Mouse (Mus musculus) heart, adult 8-10 months (tissue): ENCODE data around the gene C2cd6. TPM values are rescaled to one million over a fixed set of nuclear protein-coding genes. Genes with fewer than 3 reads are reported as not detected.
A peak's percentile ranks its signal among the peaks of the same experiment; 100 is the strongest.

Experiments used
- DNase-seq: peaks from one replicate; pipeline ENCODE4 v3.0.0; 2022; ENCODE audit warnings: low spot score
- total RNA-seq, 4 experiments: library from RNA; stranded (reverse); gene quantifications; 2 replicates each; pipeline ENCODE4 v1.2.4; 2022

The C2cd6 gene
- total RNA-seq: not detected

DNA sequence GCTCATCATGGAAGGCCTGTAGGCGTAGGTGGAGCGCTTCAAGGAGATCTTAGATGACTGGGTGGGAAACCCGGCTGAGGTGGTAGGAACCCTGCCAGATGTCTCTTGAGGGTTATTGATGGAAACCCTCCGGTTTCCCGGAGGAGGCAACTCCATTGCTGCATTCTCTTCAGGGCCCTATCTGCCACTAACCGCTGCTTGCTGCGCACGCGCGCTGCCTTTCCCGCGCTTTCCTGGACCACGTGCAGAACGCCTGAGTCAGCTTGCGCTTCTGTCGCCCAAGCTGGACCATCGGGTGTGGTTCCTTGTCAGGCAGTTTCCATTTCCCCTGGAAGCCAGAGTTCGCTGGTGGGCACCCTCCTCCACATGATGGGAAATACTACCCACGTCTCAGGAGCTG, at the start of gene C2cd6:
Gene C2cd6 (minus strand): TSS at position 196 of the 400 bp plus-strand sequence.
- no peak for DNase-seq

DNA sequence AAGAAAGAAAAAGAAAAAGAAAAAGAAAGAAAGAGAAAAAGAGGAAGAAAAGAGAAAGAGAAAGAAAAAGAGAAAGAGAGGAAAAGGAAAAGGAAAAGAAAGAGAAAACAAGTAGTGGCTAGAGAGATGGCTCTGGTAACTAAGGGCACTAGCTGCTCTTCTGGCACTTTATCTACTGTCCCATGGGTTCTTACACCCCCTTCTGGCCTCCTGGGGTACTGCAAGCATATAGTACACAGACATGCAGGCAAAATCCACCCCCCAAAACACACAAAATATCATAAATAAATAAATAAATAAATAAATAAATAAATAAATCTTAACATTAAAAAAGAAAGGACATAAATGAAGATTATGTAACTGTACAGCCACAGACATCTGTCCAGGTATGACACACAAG, 48.1 kb upstream of the C2cd6 start:
- peak; percentile 53 for DNase-seq

DNA sequence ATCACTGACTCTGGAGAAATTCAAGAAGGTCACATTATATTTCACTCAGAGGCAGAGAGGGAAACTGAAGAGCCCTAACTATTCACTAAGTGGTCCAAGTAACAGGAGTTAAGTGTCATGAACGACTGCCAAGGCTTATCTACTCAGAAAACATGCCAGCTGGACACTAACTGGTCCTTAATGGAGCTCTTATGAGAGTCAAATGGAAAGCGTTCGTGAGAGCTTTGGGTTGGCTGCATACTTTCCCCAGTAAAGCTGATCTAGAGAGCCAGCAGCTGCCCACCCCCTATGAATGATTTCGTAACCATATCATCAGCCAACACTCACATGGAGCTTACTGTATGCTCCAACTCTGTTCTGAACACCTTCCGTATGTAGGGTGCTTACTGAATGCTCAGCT, 39.7 kb upstream of the C2cd6 start:
- DNase-seq: no peak

DNA sequence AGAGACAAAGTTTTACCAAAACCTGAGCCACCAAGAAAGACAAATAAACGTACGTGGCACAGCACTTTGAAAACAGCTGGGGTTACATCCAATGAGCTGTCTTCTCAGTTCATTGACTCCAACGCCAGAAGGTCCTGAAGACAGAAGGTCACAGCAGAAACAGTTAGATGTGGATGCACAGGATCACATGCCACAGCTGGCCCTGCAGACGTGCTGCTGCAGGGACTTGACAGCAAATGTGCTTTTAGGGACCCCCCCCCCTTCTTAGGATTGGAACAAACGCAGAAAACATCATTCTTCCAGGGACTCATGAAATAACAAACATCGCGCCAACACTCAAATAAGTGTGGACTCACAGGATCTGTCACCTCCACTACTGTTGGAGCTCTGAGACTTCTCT, 34.2 kb upstream of the C2cd6 start:
- DNase-seq: no peak

DNA sequence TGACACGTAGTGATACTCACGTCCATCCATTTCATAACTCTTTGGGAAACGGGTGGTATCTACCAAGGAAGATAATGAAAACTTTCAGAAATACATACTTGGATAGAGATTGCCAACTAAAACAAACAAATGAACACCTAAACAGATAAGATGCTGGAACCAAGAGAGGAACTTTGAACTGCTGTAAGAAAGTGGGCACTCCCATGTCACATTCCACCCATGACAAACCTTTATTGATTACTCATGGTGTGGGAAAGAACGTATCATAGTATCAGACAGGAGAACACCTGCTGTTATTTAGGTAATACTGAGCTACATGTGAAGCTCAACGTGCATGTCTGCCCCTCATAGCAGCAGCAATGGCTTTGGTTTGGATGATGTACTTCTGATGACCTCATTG, 30.9 kb upstream of the C2cd6 start:
- no peak for DNase-seq

DNA sequence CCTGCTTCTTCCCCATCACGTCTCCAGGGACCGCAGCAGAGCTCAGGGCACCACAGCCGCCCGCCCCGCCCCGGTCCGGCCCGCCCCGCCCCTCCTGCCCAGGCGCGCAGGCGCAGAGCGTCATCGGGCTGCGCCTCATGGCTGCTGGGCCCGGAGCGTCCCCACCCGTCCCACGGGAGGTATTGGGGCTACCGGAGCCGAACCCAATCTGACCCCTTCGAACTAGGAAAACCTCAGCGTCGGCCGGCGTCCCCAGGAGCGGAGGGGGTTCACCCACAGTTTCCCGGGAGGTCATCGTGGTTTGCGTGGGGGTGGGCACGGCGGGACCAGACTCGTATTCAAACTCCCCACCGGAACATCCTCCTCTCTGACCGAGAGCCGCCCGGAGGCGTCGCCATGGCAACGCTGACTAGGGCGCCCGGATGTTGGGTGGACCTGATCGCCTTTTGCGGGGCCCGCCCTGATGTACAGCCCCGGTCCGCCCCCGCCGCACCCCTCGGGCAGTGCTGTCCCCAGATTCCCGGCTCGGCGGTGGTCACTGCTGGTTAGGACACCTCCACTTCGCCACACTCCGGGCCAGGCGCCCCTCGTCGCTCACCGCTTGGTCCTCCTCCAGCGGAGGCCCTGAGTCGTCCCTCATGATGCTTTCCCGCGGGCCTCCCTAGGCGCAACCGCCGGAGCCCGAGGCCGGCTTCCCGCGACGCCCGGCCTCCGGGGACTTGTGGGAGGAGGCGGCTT, 25.2 kb upstream of the C2cd6 start, which contains the start of gene Tmem237:
Gene Tmem237 (minus strand): TSS at position 689 of the 738 bp plus-strand sequence.
- DNase-seq: peak; percentile 89

DNA sequence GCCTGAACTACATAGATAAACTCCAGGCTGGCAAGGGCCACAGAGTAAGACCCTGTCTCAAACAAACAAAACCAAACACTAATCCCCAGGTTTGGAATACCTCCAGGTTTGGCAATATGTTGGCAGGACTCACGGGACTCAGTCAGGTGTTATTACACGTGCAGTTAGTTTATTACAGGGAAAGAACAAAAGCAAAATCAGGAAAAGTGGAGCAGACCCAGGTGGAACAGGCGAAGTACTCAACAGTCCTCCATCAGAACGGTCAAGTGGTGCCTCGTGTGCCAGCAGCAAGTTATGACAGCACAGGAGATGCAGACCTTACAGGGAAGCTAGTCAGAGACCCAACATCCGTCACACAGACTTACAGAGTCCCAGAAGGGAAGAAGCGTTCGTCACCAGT, 15.8 kb upstream of the C2cd6 start:
- DNase-seq: no peak

DNA sequence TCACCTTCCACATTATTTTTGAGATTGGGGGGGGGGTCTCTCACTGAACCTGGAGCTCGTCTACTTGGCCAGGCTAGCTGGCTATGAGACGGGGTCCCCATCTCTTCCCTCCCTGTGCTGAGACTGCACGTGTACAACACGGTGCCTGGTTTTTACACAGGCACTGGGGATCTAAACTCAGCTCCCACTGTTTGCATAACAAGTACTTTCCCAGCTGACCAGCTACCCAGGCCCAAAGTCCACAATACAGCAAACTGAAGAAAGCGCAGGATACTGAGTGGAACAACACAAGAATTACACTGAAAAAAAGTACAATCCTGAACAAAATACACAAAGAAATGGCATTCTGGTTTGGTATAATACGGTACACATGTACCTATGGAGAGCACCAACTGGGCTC, 7.4 kb upstream of the C2cd6 start:
- no peak for DNase-seq

DNA sequence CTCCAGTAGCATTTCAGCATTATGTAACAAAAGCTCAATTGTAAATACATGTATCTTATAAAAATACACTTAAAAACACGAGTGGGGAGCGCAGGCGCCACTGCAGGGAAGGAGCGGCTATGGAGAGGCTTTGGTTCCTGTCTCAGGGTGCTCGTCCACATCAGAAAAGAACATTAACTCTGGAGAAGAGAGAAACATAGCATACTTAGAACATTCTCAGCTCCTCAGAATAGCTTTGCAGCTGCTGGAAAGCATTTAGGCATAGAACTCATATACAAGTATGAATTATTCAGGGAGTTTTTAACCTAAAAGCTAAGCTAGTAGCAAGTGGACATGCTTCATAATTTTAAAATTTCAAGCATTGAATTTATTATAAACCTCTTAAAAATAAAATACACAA, 6.3 kb upstream of the C2cd6 start:
- no peak for DNase-seq

DNA sequence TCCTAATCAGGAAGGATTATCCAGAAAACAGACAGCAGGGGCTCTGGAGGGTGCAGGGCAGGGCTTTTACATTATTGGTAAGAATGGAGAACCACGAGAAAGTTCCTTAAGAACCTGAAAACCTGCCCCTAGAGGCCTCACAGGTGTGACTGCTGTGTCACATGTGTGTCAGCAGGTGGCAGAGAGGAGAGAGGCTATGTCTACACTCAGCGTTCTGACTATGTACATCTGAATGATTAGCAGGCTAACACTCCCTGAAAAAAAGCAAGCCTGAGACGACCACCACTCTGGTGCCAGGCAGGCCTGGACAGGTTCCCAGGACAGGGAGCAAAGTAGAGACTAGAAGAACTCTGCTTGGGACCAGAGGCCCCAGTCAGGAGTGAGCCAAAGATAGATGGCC, 23.8 kb downstream of the C2cd6 start:
- no peak for DNase-seq

DNA sequence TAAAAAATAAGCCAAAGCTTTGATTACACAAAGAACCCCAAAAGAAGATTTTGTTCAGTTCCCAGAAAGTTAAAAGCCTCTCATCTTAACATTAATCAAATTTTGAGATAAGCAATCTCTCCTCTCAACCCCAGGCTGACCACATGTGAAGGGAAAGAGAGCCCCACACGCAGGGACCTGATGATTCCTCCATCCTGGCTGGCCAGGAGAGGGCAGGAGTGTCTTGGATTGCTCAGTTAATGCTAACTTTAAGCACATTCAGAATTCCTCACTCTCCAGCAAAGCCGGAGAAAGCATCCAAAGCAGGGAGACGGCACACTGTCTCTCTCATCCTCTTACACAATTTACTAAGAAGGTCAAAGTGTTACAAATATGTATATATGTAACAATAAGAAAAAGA, 26.7 kb downstream of the C2cd6 start:
- no peak for DNase-seq

DNA sequence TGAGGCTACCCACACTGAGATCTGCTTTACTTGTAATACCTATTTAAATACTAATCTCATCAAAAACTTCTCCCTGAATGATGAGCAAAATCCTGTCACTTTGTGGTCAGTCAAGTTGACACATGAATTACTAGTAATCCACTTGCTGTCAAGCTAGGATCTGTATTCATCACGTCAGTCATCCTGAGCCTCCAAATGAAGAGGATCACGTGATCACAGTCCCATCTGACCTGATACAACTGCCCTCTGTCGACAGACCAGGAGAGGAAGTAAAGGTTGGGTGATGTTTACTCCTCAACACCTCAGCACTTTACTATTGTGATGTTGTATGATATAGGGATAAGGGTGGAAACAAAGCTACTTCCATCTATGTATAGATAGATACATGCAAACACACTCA, 31.0 kb downstream of the C2cd6 start:
- DNase-seq: no peak

DNA sequence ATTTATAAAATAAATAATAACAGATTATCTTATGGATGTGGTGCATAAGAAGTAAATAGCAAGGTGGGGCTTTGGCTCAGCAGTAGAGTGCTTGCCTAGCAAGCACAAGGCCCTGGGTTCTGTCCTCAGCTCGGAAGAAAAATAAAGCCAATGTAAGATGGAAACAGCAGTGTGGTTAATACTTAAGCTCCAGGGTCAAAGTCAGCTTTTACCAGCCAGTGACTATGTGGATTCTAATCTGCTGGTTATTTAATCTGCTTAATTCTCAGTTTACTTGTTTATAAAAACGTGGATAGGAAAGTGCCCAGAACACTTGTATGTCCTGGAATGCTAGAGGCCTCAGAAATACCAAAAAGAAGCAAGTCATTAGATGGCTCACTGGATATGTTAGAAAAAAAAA, 37.7 kb downstream of the C2cd6 start:
- DNase-seq: no peak

DNA sequence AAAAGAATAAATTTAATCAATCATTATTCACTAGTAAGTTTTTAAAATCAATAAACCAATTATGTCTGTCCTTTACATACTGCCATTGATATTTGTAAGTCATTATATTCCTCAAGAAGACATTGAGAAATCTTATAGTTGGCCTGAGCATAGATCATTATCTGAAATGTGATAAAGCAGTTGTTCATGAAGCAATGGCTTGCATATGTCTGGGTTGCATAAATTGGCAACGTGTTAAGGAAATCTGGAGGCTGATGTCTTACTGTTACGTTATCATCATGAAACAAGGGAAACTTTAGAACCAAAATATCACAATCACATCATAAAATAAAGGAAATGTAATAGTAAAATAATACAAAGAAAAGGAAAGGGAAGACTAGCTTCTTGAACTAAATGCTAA, 43.4 kb downstream of the C2cd6 start:
- no peak for DNase-seq

DNA sequence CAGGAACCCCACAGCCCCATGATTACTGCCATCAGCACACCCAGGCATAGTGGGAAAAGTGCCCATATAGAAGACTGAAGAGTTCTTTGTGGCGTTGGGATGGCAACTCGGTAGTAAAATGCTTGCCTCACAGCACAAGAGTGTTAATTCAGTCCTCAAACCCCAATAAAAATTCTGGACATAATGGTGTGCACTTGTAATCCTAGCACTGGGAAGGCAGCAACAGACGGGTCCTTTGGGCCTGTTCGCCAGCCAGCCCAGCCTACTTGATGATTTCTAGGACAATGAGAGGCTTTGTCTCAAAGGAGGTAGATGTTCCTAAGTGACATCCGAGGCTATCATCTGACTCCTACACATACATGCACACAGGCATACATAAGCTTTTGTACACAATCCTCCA, 57.0 kb downstream of the C2cd6 start:
- no peak for DNase-seq

DNA sequence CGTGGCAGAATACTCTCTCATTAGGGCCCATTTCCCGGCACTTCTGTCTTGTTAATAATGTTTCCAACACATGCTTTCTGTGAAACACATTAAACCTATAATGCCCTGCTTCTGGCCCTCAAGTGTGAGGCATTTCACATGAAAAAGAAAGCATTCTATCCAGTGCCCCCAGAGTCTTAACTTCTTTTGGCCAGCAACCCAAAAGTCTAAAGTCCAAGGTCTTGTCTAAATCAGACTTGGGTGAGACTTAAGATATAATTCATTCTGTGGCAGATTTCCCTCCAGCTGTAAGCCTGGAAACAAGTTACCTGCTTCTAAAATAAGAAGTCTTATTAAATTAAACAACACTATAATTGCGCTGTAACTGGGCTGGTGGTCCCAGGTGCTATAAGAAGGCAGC, 73.1 kb downstream of the C2cd6 start:
- no peak for DNase-seq

DNA sequence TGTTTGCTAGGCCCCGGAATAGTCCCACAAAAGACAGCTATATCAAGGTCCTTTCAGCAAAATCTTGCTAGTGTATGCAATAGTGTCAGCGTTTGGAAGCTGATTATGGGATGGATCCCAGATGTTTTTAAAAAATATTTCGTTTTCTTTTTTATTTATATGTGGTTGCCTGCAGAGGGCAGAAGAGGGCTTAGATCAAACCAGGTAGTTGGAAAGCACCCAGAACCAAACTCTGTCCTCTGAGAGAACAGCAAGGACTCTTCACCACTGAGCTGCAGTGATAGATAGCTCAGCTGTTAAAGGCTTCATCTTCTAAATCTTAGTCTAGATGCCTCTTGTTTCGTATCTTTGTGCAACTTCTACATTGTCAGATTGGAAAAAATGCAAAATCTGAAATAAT, 85.5 kb downstream of the C2cd6 start:
- DNase-seq: no peak

Other genes with a start within 250 kb of the C2cd6 start
- gene Trak2, start 121.5 kb downstream of the C2cd6 start, total RNA-seq: 100 to 1,000 TPM; 204 to 258 (median 233) TPM
- gene Stradb, start 121.4 kb downstream of the C2cd6 start, total RNA-seq: 10 to 100 TPM; 70.3 to 88.6 (median 75.8) TPM
- 1 to 10 TPM; 2.3 to 4.8 (median 2.4) TPM for gene Tmem237, start 25.5 kb upstream of the C2cd6 start, total RNA-seq
- under 1 TPM in 1 of 4 experiments, not detected in 3; 0.09 TPM for gene Mpp4, start 68.5 kb upstream of the C2cd6 start, total RNA-seq
- gene Als2, start 142.3 kb upstream of the C2cd6 start, total RNA-seq: 10 to 100 TPM; 10.6 to 10.9 (median 10.7) TPM
- not detected for gene Cdk15, start 162.0 kb upstream of the C2cd6 start, total RNA-seq